8 mouse cellular contexts compared by ENCODE assay signal in the genomic region with DNA sequence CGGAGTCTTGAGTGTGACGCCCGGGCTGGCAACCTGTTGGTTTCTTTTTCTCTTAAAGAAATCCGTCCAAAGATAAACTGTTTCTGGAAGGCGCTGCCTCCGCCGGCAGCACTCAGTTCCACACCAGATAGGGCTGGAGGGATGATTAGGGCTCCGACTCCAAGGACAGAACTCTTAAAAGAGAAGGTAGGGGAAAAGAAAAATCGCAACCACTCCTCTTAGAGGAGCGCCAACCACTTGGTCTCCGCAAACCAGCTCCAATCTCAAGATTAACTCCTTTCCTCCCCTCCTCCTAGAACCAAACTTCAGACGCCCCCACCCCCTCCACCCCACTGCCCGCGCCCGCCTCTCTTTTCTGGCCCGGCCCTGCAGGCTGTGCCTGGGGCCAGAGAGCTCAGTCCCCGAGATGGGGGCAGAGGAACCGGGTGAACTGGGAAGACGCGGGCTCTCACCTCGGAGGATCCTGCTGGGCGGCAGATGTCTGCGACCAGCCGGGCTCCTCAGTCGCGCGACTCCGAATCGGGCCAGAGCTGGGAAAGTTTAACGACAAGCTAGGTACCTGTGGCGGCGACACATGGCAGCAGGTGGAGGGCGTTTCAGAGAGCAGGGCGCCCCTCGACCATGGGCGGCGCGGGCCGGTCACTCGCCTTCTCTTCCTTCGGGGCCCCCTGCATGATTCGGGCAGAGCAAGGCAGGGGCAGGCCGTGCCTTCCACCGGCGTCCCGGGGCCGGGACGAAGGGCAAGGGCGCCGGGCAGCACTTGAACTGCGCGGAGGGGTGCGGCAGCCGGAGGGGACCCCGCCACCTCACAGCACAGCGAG. TPM values are rescaled to one million over a fixed set of nuclear protein-coding genes. Genes with fewer than 3 reads are reported as not detected.
DNase-seq lines count a peak whose midpoint lies in the region; ATAC-seq and TF ChIP-seq lines count a peak whose summit lies in the region.

No protein-coding gene starts in this region.

- H3K27me3 ChIP-seq in heart, adult 2 months (ENCODE audit: control insufficient read depth, insufficient read depth, low read length) = no peaks in the 10 kb centered on the region
- peaks cover 43% of the 10 kb centered on the region for H3K27me3 ChIP-seq in limb, embryonic 14.5 days (ENCODE audit: control insufficient read depth, insufficient read depth, low read length)
- peaks cover 36% of the 10 kb centered on the region for H3K27me3 ChIP-seq in neural tube, embryonic 14.5 days (ENCODE audit: control insufficient read depth, insufficient read depth, low read length)

- no peak for DNase-seq in heart, adult 2 months
- DNase-seq in heart, adult 8-10 months (ENCODE audit: low spot score) = no peak
- DNase-seq in CD8-positive naive resting alpha-beta T cell, adult 2 months (ENCODE audit: low read depth in 2 of 2, low spot score in 2 of 2) = peak; percentile 15 to 37
- peak; percentile 34 for DNase-seq in cerebellum, adult 11 months
- DNase-seq in gastrocnemius, postnatal 14 days = peak; percentile 38
- DNase-seq in limb, embryonic 14.5 days (ENCODE audit: low spot score) = no peak
- no peak for DNase-seq in layer of hippocampus, postnatal 14 days (ENCODE audit: low spot score in 2 of 2)

- no peak for TF ChIP-seq EP300 in heart, adult 2 months (IDR thresholded peaks at IDR 0.05; ENCODE audit: insufficient read depth, low read depth, low read length)

- peak overlapping the region; percentile 73 for H3K27ac ChIP-seq in heart, adult 2 months
- H3K27ac ChIP-seq in limb, embryonic 14.5 days (replicated peaks; ENCODE audit: low read depth, low read length) = no peak overlapping the region; the same call in 1 of the 2 replicates
- H3K27ac ChIP-seq in neural tube, embryonic 14.5 days (ENCODE audit: low read depth, low read length) = no peak overlapping the region

- H3K4me3 ChIP-seq in heart, adult 2 months = peak overlapping the region; percentile 89
- H3K4me3 ChIP-seq in limb, embryonic 14.5 days (replicated peaks; ENCODE audit: low read length) = peak overlapping the region; percentile 72
- peak overlapping the region; percentile 51 for H3K4me3 ChIP-seq in neural tube, embryonic 14.5 days (ENCODE audit: low read depth, low read length)

- H3K4me2 ChIP-seq in limb, embryonic 14.5 days (replicated peaks; ENCODE audit: low read depth, low read length, severe bottlenecking) = peak overlapping the region; percentile 95
- peak overlapping the region; percentile 95 for H3K4me2 ChIP-seq in neural tube, embryonic 14.5 days (ENCODE audit: low read depth, low read length)

- peaks cover 2% of the 10 kb centered on the region; the same call in 1 of the 2 replicates for H3K4me1 ChIP-seq in heart, adult 2 months (ENCODE audit: control insufficient read depth, insufficient read depth, low read length)
- peaks cover 26% of the 10 kb centered on the region for H3K4me1 ChIP-seq in limb, embryonic 14.5 days (ENCODE audit: control insufficient read depth, insufficient read depth, low read length)
- peaks cover 24% of the 10 kb centered on the region for H3K4me1 ChIP-seq in neural tube, embryonic 14.5 days (ENCODE audit: control insufficient read depth, insufficient read depth, low read length)

- TF ChIP-seq POLR2A in heart, adult 2 months (IDR thresholded peaks at IDR 0.05; ENCODE audit: insufficient read depth, low read depth, low read length) = no peak
- no peak for TF ChIP-seq POLR2A in limb, embryonic 14.5 days (IDR thresholded peaks at IDR 0.05; ENCODE audit: borderline replicate concordance, extremely low read depth, insufficient read depth, insufficient read length)

- no peaks in the 10 kb centered on the region for H3K79me2 ChIP-seq in heart, adult 2 months (replicated peaks; ENCODE audit: control insufficient read depth, insufficient read depth, low read length)

- H3K9me3 ChIP-seq in limb, embryonic 14.5 days (ENCODE audit: control insufficient read depth, low read length) = no peaks in the 10 kb centered on the region
- H3K9me3 ChIP-seq in neural tube, embryonic 14.5 days (ENCODE audit: control insufficient read depth, low read length) = no peaks in the 10 kb centered on the region

- WGBS in heart, adult 2 months = under 1% methylated on average over 54 of the region's 56 CpGs
- under 1% methylated on average over 41 of the region's 56 CpGs for WGBS in limb, embryonic 14.5 days
- 1% methylated on average over 53 of the region's 56 CpGs for WGBS in neural tube, embryonic 14.5 days

- no peak; the same call in 1 of the 2 replicates for ATAC-seq in limb, embryonic 14.5 days (ENCODE audit: low FRiP score, low read depth)
- ATAC-seq in neural tube, embryonic 14.5 days (ENCODE audit: low read depth) = 0 out of 2 replicates have a peak, but pooled peaks have one; percentile 2

- intact Hi-C loops in heart, adult 2 months (cut with DNase I) = loop anchor here (1.0 to 10.0 kb wide), 3 partner anchors 47 to 448 kb away; a partner anchor contains a TSS
- intact Hi-C loops in gastrocnemius, postnatal 14 days (cut with DNase I; ENCODE audit: low total_unique reads) = loop anchor here (5.0 kb wide), 1 partner anchor 180 kb away; no protein-coding TSS in a partner anchor

- TF ChIP-seq CTCF in heart, adult 2 months (IDR thresholded peaks at IDR 0.05) = no peak

- no peaks in the 10 kb centered on the region for H3K36me3 ChIP-seq in heart, adult 2 months (ENCODE audit: control insufficient read depth, insufficient read depth, low read length)
- H3K36me3 ChIP-seq in limb, embryonic 14.5 days (ENCODE audit: control insufficient read depth, insufficient read depth, low read length) = 0 out of 2 replicates have a peak, but pooled peaks cover 3% of the 10 kb centered on the region
- no peaks in the 10 kb centered on the region for H3K36me3 ChIP-seq in neural tube, embryonic 14.5 days (ENCODE audit: control insufficient read depth, insufficient read depth, low read length)

- H3K9ac ChIP-seq in heart, adult 2 months (ENCODE audit: low read depth, low read length) = peak overlapping the region; percentile 93
- H3K9ac ChIP-seq in limb, embryonic 14.5 days (ENCODE audit: low read depth, low read length, severe bottlenecking) = peak overlapping the region; percentile 66
- H3K9ac ChIP-seq in neural tube, embryonic 14.5 days (replicated peaks; ENCODE audit: low read depth, low read length) = peak overlapping the region; percentile 55

RNA-seq across cellular contexts. Expression of a gene that starts 0.7 kb away (rescaled TPM):
- 1 to 10 TPM; 3.6 to 4.4 TPM for total RNA-seq in heart, adult 2 months (2021)
- 2.5 and 3.2 TPM in 2 replicates for polyA plus RNA-seq in heart, adult 2 months (2012; rRNA removed)
- total RNA-seq in heart, adult 8-10 months (2022) = 1 to 10 TPM; 3.9 to 4.4 (median 4.3) TPM
- 1 to 10 TPM; 1.6 to 1.8 TPM for total RNA-seq in gastrocnemius, postnatal 14 days (2021)
- 3.9 and 6.8 TPM in 2 replicates for polyA plus RNA-seq in limb, embryonic 14.5 days (2012; rRNA removed)
- polyA plus RNA-seq in limb, embryonic 14.5 days (2014; fragmentation: Nextera tagmentation; extraction: Ambion mirVana) = 1.6 and 2.1 TPM in 2 replicates
- 0.08 and 0.13 TPM in 2 replicates for polyA plus RNA-seq in neural tube, embryonic 14.5 days (2014; fragmentation: Nextera tagmentation; extraction: Ambion mirVana)
- total RNA-seq in layer of hippocampus, postnatal 14 days (2021) = 1 to 10 TPM; 1.1 to 1.2 TPM

RNA-seq across cellular contexts. Expression of a gene that starts 46.6 kb away (rescaled TPM):
- 10 to 100 TPM; 12.5 to 18.6 TPM for total RNA-seq in heart, adult 2 months (2021)
- 16.0 and 20.6 TPM in 2 replicates for polyA plus RNA-seq in heart, adult 2 months (2012; rRNA removed)
- total RNA-seq in heart, adult 8-10 months (2022) = 10 to 100 TPM; 10.3 to 16.9 (median 12.9) TPM
- total RNA-seq in gastrocnemius, postnatal 14 days (2021) = 10 to 100 TPM; 17.6 to 22.7 TPM
- polyA plus RNA-seq in limb, embryonic 14.5 days (2012; rRNA removed) = 40.8 and 41.5 TPM in 2 replicates
- 9.4 and 9.9 TPM in 2 replicates for polyA plus RNA-seq in limb, embryonic 14.5 days (2014; fragmentation: Nextera tagmentation; extraction: Ambion mirVana)
- polyA plus RNA-seq in neural tube, embryonic 14.5 days (2014; fragmentation: Nextera tagmentation; extraction: Ambion mirVana) = 6.4 and 6.9 TPM in 2 replicates
- 10 to 100 TPM; 19.5 to 23.9 TPM for total RNA-seq in layer of hippocampus, postnatal 14 days (2021)

Comparison
In these comparisons a context has a peak if more than half of its experiments do, and no peak if none do; other contexts are left out.
1. DNase-seq: peak in CD8-positive naive resting alpha-beta T cell, adult 2 months (2 of 2), cerebellum, adult 11 months (single experiment) and gastrocnemius, postnatal 14 days (single experiment); none in heart, adult 2 months (0 of 2), heart, adult 8-10 months (single experiment), limb, embryonic 14.5 days (single experiment) and layer of hippocampus, postnatal 14 days (0 of 2).
2. Peak in every context shown above with its lines, with median percentiles within 50 percentile points of each other: H3K4me3 ChIP-seq and H3K9ac ChIP-seq.